In the genomic region with DNA sequence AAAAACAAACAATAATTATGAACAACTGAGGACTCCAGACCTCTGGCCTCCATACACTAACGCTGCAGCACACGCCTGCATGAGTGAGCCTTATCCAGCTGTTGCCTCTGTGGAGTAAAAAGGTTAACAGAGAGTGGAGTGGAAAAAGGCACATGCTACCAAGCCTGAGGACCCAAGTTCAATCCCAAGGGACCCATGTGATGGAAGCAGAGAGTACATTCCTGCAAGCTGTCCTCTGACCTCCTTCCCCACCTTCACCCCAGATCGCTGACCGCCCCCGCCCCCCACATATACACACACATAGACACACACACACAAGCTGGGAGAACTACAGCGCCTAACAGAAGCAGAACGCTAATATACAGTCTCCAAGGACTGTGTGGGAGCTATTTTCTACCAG, we compare ENCODE assay signal across 28 mouse cellular contexts. TPM values are rescaled to one million over a fixed set of nuclear protein-coding genes. Genes with fewer than 3 reads are reported as not detected.
"Had no signal": no experiment of that assay in that cellular context is flagged by ENCODE, and none has a peak within 500 bp of the region (broad histone marks: within the 10 kb centered on the region; RNA-seq: fewer than 3 reads in every experiment).

No protein-coding gene starts in this region.

- H3K4me2 ChIP-seq: limb, embryonic 13.5 days; liver, embryonic 12.5 days; liver, embryonic 15.5 days; lung, embryonic 15.5 days; midbrain, embryonic 13.5 days had no signal

- H3K4me3 ChIP-seq: limb, embryonic 10.5 days; limb, embryonic 13.5 days; liver, embryonic 12.5 days; liver, embryonic 15.5 days; lung, embryonic 15.5 days; megakaryocyte, embryonic 14.5 days; midbrain, embryonic 10.5 days; midbrain, embryonic 13.5 days had no signal

- H3K27me3 ChIP-seq: limb, embryonic 13.5 days; liver, embryonic 12.5 days; liver, embryonic 15.5 days; lung, embryonic 15.5 days; megakaryocyte, embryonic 14.5 days; midbrain, embryonic 13.5 days had no signal

- DNase-seq: kidney, postnatal 14 days; kidney, postnatal 4 days; liver; lung, adult 18-20 months; lung, postnatal 10 days; lung, postnatal 36 days; right cerebral cortex, adult 18-20 months; right cerebral cortex, postnatal 14 days; right cerebral cortex, postnatal 4 days; thymus, adult 2 months; thymus, postnatal 14 days; thymus, postnatal 4 days had no signal

RNA-seq across cellular contexts. Expression of a gene that starts 36.2 kb away (rescaled TPM):
- total RNA-seq: monocyte, adult 5-6 weeks had no signal

RNA-seq across cellular contexts. Expression of a gene that starts 56.0 kb away (rescaled TPM):
- total RNA-seq: layer of hippocampus, adult 18-20 months; layer of hippocampus, postnatal 14 days; left cerebral cortex, adult 8-10 months; left cerebral cortex, postnatal 14 days; monocyte, adult 5-6 weeks had no signal
- polyA plus RNA-seq: limb, embryonic 10.5 days; liver, embryonic 12.5 days; liver, embryonic 15.5 days; lung, embryonic 15.5 days; midbrain, embryonic 10.5 days; midbrain, embryonic 13.5 days; neural tube, embryonic 11.5 days; stomach, embryonic 14.5 days; stomach, postnatal 0 days had no signal
